Mouse (Mus musculus) kidney, postnatal 14 days (tissue): Measurements from ENCODE around the gene Srgap2.

ENCODE experiments used
- DNase-seq: peaks from one replicate; pipeline ENCODE4 v3.0.0; 2022; ENCODE audit warnings: mixed read lengths

The Srgap2 gene

GRCm38 (mm10) chr1:131465855-131466254, 61.3 kb downstream of the Srgap2 start:
- DNase-seq = peak; percentile 67

- DNase-seq = no peak
Measured at GRCm38 (mm10) chr1:131463953-131464627, 63.1 kb downstream of the Srgap2 start.

GRCm38 (mm10) chr1:131462541-131463067, 64.5 kb downstream of the Srgap2 start:
- no peak for DNase-seq

GRCm38 (mm10) chr1:131460914-131461530, 66.1 kb downstream of the Srgap2 start:
- no peak for DNase-seq

GRCm38 (mm10) chr1:131455355-131455890, 71.7 kb downstream of the Srgap2 start:
- no peak for DNase-seq

- DNase-seq = no peak
Measured at GRCm38 (mm10) chr1:131454386-131454785, 72.8 kb downstream of the Srgap2 start.

- no peak for DNase-seq
Measured at GRCm38 (mm10) chr1:131453335-131453734, 73.8 kb downstream of the Srgap2 start.

- DNase-seq = no peak
Measured at GRCm38 (mm10) chr1:131448373-131448772, 78.8 kb downstream of the Srgap2 start.

- no peak for DNase-seq
Measured at GRCm38 (mm10) chr1:131447333-131447732, 79.8 kb downstream of the Srgap2 start.

GRCm38 (mm10) chr1:131446577-131446976, 80.6 kb downstream of the Srgap2 start:
- no peak for DNase-seq

- no peak for DNase-seq
Measured at GRCm38 (mm10) chr1:131438556-131438955, 88.6 kb downstream of the Srgap2 start.

- DNase-seq = no peak
Measured at GRCm38 (mm10) chr1:131437975-131438374, 89.2 kb downstream of the Srgap2 start.

GRCm38 (mm10) chr1:131436609-131437008, 90.5 kb downstream of the Srgap2 start:
- DNase-seq = no peak

GRCm38 (mm10) chr1:131431456-131432246, 95.5 kb downstream of the Srgap2 start:
- peak; percentile 78 for DNase-seq

- DNase-seq = peak; percentile 63
Measured at GRCm38 (mm10) chr1:131427140-131427821, 99.9 kb downstream of the Srgap2 start.

GRCm38 (mm10) chr1:131423061-131423460, 104.1 kb downstream of the Srgap2 start:
- DNase-seq = peak; percentile 32

- no peak for DNase-seq
Measured at GRCm38 (mm10) chr1:131421113-131421512, 106.0 kb downstream of the Srgap2 start.

- no peak for DNase-seq
Measured at GRCm38 (mm10) chr1:131420660-131421059, 106.5 kb downstream of the Srgap2 start.

GRCm38 (mm10) chr1:131419307-131419706, 107.8 kb downstream of the Srgap2 start:
- DNase-seq = no peak

- DNase-seq = no peak
Measured at GRCm38 (mm10) chr1:131417821-131418660, 109.1 kb downstream of the Srgap2 start.

GRCm38 (mm10) chr1:131417059-131417750, 109.9 kb downstream of the Srgap2 start:
- peak; percentile 35 for DNase-seq
